Mouse (Mus musculus) embryonic facial prominence, embryonic 11.5 days (tissue): ENCODE results near the gene Pus3. TPM values are rescaled to one million over a fixed set of nuclear protein-coding genes. Genes with fewer than 3 reads are reported as not detected.

ENCODE experiments used
- ATAC-seq: fragments of 200-750 bp; cut with Nextera tagmentation; replicated peaks from 2 replicates; pipeline ENCODE4 v1.8.0; 2017; ENCODE audit warnings: low read depth; ENCODE audit not compliant: insufficient number of reproducible peaks, low FRiP score, low TSS enrichment
- DNase-seq: peaks from one replicate; pipeline ENCODE4 v3.0.0-alpha.2; 2015; ENCODE audit warnings: low spot score
- H3K27ac ChIP-seq: fragments of 300-500 bp; sonication (generic); replicated peaks from 2 replicates; pipeline ENCODE4 v1.5.1; 2014; ENCODE audit warnings: mild to moderate bottlenecking, low read depth, low read length, control low read depth
- H3K27me3 ChIP-seq: fragments of 300-500 bp; sonication (generic); 2 replicates; pipeline ENCODE4 v1.6.1; 2014; ENCODE audit warnings: mild to moderate bottlenecking, low read length, moderate library complexity, mixed read lengths; ENCODE audit not compliant: control insufficient read depth, insufficient read depth
- H3K36me3 ChIP-seq: fragments of 300-500 bp; sonication (generic); replicated peaks from 2 replicates; pipeline ENCODE4 v1.6.1; 2014; ENCODE audit warnings: low read depth, mild to moderate bottlenecking, low read length, moderate library complexity, mixed read lengths; ENCODE audit not compliant: control insufficient read depth, insufficient read depth
- H3K4me1 ChIP-seq: fragments of 300-500 bp; sonication (generic); 2 replicates; pipeline ENCODE4 v1.6.1; 2014; ENCODE audit warnings: low read length, mixed read lengths; ENCODE audit not compliant: control insufficient read depth, insufficient read depth
- H3K4me2 ChIP-seq: fragments of 300-500 bp; sonication (generic); 2 replicates; pipeline ENCODE4 v1.6.1; 2014; ENCODE audit warnings: low read depth, mild to moderate bottlenecking, control low read depth, low read length, moderate library complexity
- H3K4me3 ChIP-seq: fragments of 300-500 bp; sonication (generic); 2 replicates; pipeline ENCODE4 v1.5.1; 2014; ENCODE audit warnings: low read depth, low read length, control low read depth
- H3K9ac ChIP-seq: fragments of 300-500 bp; sonication (generic); replicated peaks from 2 replicates; pipeline ENCODE4 v1.6.1; 2014; ENCODE audit warnings: mild to moderate bottlenecking, control low read depth, low read length
- H3K9me3 ChIP-seq: fragments of 300-500 bp; sonication (generic); replicated peaks from 2 replicates; pipeline ENCODE4 v1.6.1; 2016; ENCODE audit warnings: mild to moderate bottlenecking, low read length, inconsistent platforms, mixed read lengths; ENCODE audit not compliant: control insufficient read depth
- WGBS: fragments of 180-500 bp; shearing (Covaris S2); extraction: QIAGEN DNeasy Blood & Tissue Kit; methylation state at CpG from one replicate; pipeline ENCODE4 v1.1.7; 2014; 5-methylcytosine and 5-hydroxymethylcytosine counted together
- polyA plus RNA-seq: library from polyadenylated mRNA; unstranded; fragments of >200 nt; fragmentation: Nextera tagmentation; extraction: Ambion mirVana; gene quantifications from 2 replicates; pipeline ENCODE4 v1.2.1, GENCODE M21; 2014

Pus3 gene
- polyA plus RNA-seq: 26.3 and 28.5 TPM in 2 replicates

- DNase-seq: peak; percentile 68
- H3K27ac ChIP-seq: no peak within 1 kb of the TSS; the same call in 1 of the 2 replicates
- H3K9ac ChIP-seq: peak within 1 kb of the TSS; percentile 82
- H3K36me3 ChIP-seq: no peaks in the 10 kb centered on the region
- ATAC-seq: peak; percentile 86
- H3K4me3 ChIP-seq: peak within 1 kb of the TSS; percentile 68
- no peaks in the 10 kb centered on the region for H3K9me3 ChIP-seq
- H3K4me2 ChIP-seq: peak within 1 kb of the TSS; percentile 96
- no peaks in the 10 kb centered on the region for H3K27me3 ChIP-seq
- H3K4me1 ChIP-seq: no peaks in the 10 kb centered on the region; the same call in 1 of the 2 replicates
- WGBS: 1% methylated on average over 58 of the region's 59 CpGs
Observed at GRCm38 (mm10) chr9:35558257-35559008, at the start of gene Pus3, which contains the start of gene Ddx25. Gene Pus3 (plus strand): TSS chr9:35558595. Gene Ddx25 (minus strand): TSS chr9:35558528.

- Histone ChIP-seq H3K9ac (no peak overlapping the region), H3K9me3 (no peaks in the 10 kb centered on the region), H3K4me3 (no peak overlapping the region), H3K36me3 (no peaks in the 10 kb centered on the region), H3K4me2 (no peak overlapping the region), H3K4me1 (no peaks in the 10 kb centered on the region), H3K27ac (no peak overlapping the region), H3K27me3 (no peaks in the 10 kb centered on the region)
- WGBS: 89% methylated on average over 4 of the region's 4 CpGs
- DNase-seq (no peak), ATAC-seq (no peak)
Observed at GRCm38 (mm10) chr9:35513900-35514299, 44.5 kb upstream of the Pus3 start.

GRCm38 (mm10) chr9:35516182-35516581 lies 42.2 kb upstream of the Pus3 start:
- H3K4me3 ChIP-seq: no peak overlapping the region
- no peak overlapping the region for H3K4me2 ChIP-seq
- no peak for DNase-seq
- no peaks in the 10 kb centered on the region for H3K4me1 ChIP-seq
- WGBS: 86% methylated on average over 5 of the region's 5 CpGs
- no peaks in the 10 kb centered on the region for H3K27me3 ChIP-seq
- no peak for ATAC-seq
- no peak overlapping the region for H3K27ac ChIP-seq
- no peaks in the 10 kb centered on the region for H3K36me3 ChIP-seq
- no peak overlapping the region for H3K9ac ChIP-seq
- no peaks in the 10 kb centered on the region for H3K9me3 ChIP-seq

GRCm38 (mm10) chr9:35516711-35517110 lies 41.7 kb upstream of the Pus3 start:
- H3K9me3 ChIP-seq: no peaks in the 10 kb centered on the region
- no peak overlapping the region for H3K9ac ChIP-seq
- DNase-seq: no peak
- no peaks in the 10 kb centered on the region for H3K27me3 ChIP-seq
- no peak overlapping the region for H3K4me3 ChIP-seq
- H3K4me1 ChIP-seq: no peaks in the 10 kb centered on the region
- H3K36me3 ChIP-seq: no peaks in the 10 kb centered on the region
- WGBS: 92% methylated on average over 16 of the region's 16 CpGs
- no peak for ATAC-seq
- H3K27ac ChIP-seq: no peak overlapping the region
- no peak overlapping the region for H3K4me2 ChIP-seq

GRCm38 (mm10) chr9:35518169-35518568 lies 40.2 kb upstream of the Pus3 start, which contains the start of gene Gm1113:
Gene Gm1113 (minus strand): TSS chr9:35518269.
- ATAC-seq (no peak), DNase-seq (no peak)
- Histone ChIP-seq H3K36me3 (no peaks in the 10 kb centered on the region), H3K27me3 (no peaks in the 10 kb centered on the region), H3K27ac (no peak within 1 kb of the TSS), H3K4me2 (no peak within 1 kb of the TSS), H3K9ac (no peak within 1 kb of the TSS), H3K4me3 (no peak within 1 kb of the TSS), H3K4me1 (no peaks in the 10 kb centered on the region), H3K9me3 (no peaks in the 10 kb centered on the region)
- WGBS: 76% methylated on average over 3 of the region's 3 CpGs

- H3K36me3 ChIP-seq: no peaks in the 10 kb centered on the region
- DNase-seq: no peak
- ATAC-seq: no peak
- H3K4me3 ChIP-seq: no peak overlapping the region
- no peaks in the 10 kb centered on the region for H3K9me3 ChIP-seq
- no peaks in the 10 kb centered on the region for H3K27me3 ChIP-seq
- no peak overlapping the region for H3K9ac ChIP-seq
- WGBS: 79% methylated on average over 6 of the region's 6 CpGs
- H3K27ac ChIP-seq: no peak overlapping the region
- H3K4me2 ChIP-seq: no peak overlapping the region
- 0 out of 2 replicates have a peak, but pooled peaks cover 2% of the 10 kb centered on the region for H3K4me1 ChIP-seq
Observed at GRCm38 (mm10) chr9:35520631-35521348, 37.6 kb upstream of the Pus3 start.

GRCm38 (mm10) chr9:35522241-35522640 lies 36.2 kb upstream of the Pus3 start:
- Histone ChIP-seq H3K9ac (no peak overlapping the region), H3K4me1 (0 out of 2 replicates have a peak, but pooled peaks cover 2% of the 10 kb centered on the region), H3K4me2 (no peak overlapping the region), H3K9me3 (no peaks in the 10 kb centered on the region), H3K27ac (no peak overlapping the region), H3K36me3 (no peaks in the 10 kb centered on the region), H3K4me3 (no peak overlapping the region), H3K27me3 (no peaks in the 10 kb centered on the region)
- WGBS: 69% methylated on average over 2 of the region's 2 CpGs
- ATAC-seq (no peak), DNase-seq (no peak)
